Mouse (Mus musculus) embryonic fibroblast, embryonic 13.5 days (primary cell): ENCODE measurements around the gene Pla1a. TPM values are rescaled to one million over a fixed set of nuclear protein-coding genes. Genes with fewer than 3 reads are reported as not detected.
A peak's percentile ranks its signal among the peaks of the same experiment; 100 is the strongest.
"Not testable (repeated sequence)": the region's sequence is repeated elsewhere in the genome, so short reads cannot be mapped to it uniquely, and the experiment has no call there.

Source experiments
- H3K27ac ChIP-seq: 2 replicates; pipeline ENCODE4 v1.5.1; 2012; ENCODE audit warnings: low read length, control low read depth, inconsistent platforms; ENCODE audit not compliant: insufficient read depth
- H3K4me1 ChIP-seq: 2 replicates; pipeline ENCODE4 v1.6.1; 2011; ENCODE audit warnings: low read length; ENCODE audit not compliant: control insufficient read depth, insufficient read depth
- H3K4me3 ChIP-seq: 2 replicates; pipeline ENCODE4 v1.5.1; 2011; ENCODE audit warnings: mild to moderate bottlenecking, control low read depth, low read length; ENCODE audit not compliant: insufficient read depth
- CTCF ChIP-seq: IDR thresholded peaks from 2 replicates; pipeline ENCODE4 v1.5.1; 2011; ENCODE audit warnings: mild to moderate bottlenecking, control low read depth, low read length, moderate library complexity, borderline replicate concordance; ENCODE audit not compliant: insufficient read depth
- POLR2A ChIP-seq: IDR thresholded peaks from 2 replicates; pipeline ENCODE4 v1.6.1; 2011; ENCODE audit warnings: low read depth, mild to moderate bottlenecking, control low read depth, low read length, moderate library complexity
- polyA plus RNA-seq: library from polyadenylated mRNA; stranded (reverse); fragments of >200 nt; gene quantifications from 2 replicates; pipeline ENCODE4 v1.2.4, GENCODE M21; 2011; ENCODE audit warnings: low read depth; ENCODE audit not compliant: missing spikeins, insufficient read length

Pla1a gene
- 1.2 and 2.2 TPM in 2 replicates for polyA plus RNA-seq

GRCm38 (mm10) chr16:38432498-38433425, at the start of gene Pla1a:
Pla1a (minus strand) TSS chr16:38433145.
- no peak for TF ChIP-seq POLR2A
- TF ChIP-seq CTCF = no peak
- H3K4me3 ChIP-seq = no peak within 1 kb of the TSS
- H3K27ac ChIP-seq = peak within 1 kb of the TSS; percentile 25; the same call in 1 of the 2 replicates
- peaks cover 3% of the 10 kb centered on the region; the same call in 1 of the 2 replicates for H3K4me1 ChIP-seq

GRCm38 (mm10) chr16:38481327-38481726, 48.4 kb upstream of the Pla1a start:
- H3K4me1 ChIP-seq = no peaks in the 10 kb centered on the region
- TF ChIP-seq POLR2A (no peak), CTCF (no peak)
- H3K27ac ChIP-seq = no peak overlapping the region
- H3K4me3 ChIP-seq = no peak overlapping the region

GRCm38 (mm10) chr16:38478296-38478695, 45.4 kb upstream of the Pla1a start:
- Histone ChIP-seq H3K4me1 (peaks cover 2% of the 10 kb centered on the region; the same call in 1 of the 2 replicates), H3K27ac (no peak overlapping the region), H3K4me3 (no peak overlapping the region)
- TF ChIP-seq CTCF (no peak), POLR2A (no peak)

- not testable (repeated sequence) for H3K4me1 ChIP-seq, H3K4me3 ChIP-seq, H3K27ac ChIP-seq
Observed at GRCm38 (mm10) chr16:38477241-38477608, 44.3 kb upstream of the Pla1a start.

DNA sequence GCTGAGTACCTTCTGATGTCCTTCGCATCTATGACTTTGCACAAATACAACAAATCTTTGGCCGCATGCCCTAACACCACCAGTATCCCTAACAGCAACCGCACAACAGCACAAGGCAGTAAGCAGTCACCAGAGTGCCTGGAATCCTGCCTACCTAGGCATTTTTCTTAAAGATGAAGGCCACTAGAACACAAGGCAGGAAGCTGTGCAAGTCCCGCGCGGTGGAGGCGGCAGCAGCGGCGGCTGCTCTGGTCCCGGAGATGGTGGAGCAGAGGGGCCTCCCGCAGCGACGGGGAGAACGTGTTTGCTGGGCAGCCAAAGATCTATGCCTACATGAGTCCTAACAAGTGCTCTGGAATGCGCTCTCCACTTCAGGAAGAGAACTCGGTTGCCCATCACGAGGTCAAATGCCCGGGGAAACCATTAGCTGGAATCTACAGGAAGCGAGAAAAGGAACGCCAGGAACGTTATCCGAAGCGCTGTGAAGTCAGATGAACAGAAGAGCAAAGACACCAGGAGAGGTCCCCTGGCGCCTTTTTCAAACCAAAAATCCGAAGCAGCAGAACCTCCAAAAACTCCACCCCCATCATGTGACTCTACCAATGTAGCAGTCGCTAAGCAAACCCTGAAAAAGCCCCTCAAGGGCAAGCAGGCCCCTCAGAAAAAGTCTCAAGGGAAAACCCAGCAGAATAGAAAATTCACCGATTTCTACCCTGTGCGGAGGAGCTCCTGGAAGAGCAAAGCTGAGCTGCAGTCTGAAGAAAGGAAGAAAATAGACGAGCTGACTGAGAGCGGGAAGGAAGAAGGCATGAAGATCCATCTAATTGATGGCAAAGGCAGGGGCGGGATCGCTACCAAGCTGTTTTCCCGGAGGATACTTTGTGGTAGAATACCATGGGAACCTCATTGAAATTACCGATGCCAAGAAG, 43.6 kb upstream of the Pla1a start:
- TF ChIP-seq CTCF (no peak), POLR2A (0 out of 2 replicates have a peak, but pooled peaks have one; percentile 18)
- Histone ChIP-seq H3K27ac (peak overlapping the region; percentile 8; the same call in 1 of the 2 replicates), H3K4me3 (no peak overlapping the region), H3K4me1 (peaks cover 2% of the 10 kb centered on the region; the same call in 1 of the 2 replicates)

- TF ChIP-seq POLR2A (no peak), CTCF (no peak)
- Histone ChIP-seq H3K27ac (no peak overlapping the region), H3K4me1 (peaks cover 2% of the 10 kb centered on the region; the same call in 1 of the 2 replicates), H3K4me3 (no peak overlapping the region)
Observed at GRCm38 (mm10) chr16:38475681-38476311, 42.9 kb upstream of the Pla1a start.

GRCm38 (mm10) chr16:38474677-38475286, 41.8 kb upstream of the Pla1a start:
- Histone ChIP-seq H3K27ac (no peak overlapping the region), H3K4me3 (no peak overlapping the region), H3K4me1 (peaks cover 2% of the 10 kb centered on the region; the same call in 1 of the 2 replicates)
- TF ChIP-seq POLR2A (no peak), CTCF (no peak)

GRCm38 (mm10) chr16:38473661-38474060, 40.7 kb upstream of the Pla1a start:
- no peak overlapping the region for H3K27ac ChIP-seq
- TF ChIP-seq CTCF (no peak), POLR2A (no peak)
- peaks cover 2% of the 10 kb centered on the region; the same call in 1 of the 2 replicates for H3K4me1 ChIP-seq
- H3K4me3 ChIP-seq = no peak overlapping the region

- no peak overlapping the region for H3K27ac ChIP-seq
- H3K4me3 ChIP-seq = no peak overlapping the region
- peaks cover 2% of the 10 kb centered on the region; the same call in 1 of the 2 replicates for H3K4me1 ChIP-seq
- TF ChIP-seq CTCF = no peak
Observed at GRCm38 (mm10) chr16:38472507-38472873, 39.5 kb upstream of the Pla1a start.
